Mouse (Mus musculus) liver, embryonic 14.5 days (tissue): Measurements from ENCODE around the gene Ass1.

Experiments used
- CTCF ChIP-seq: IDR thresholded peaks from 2 replicates; pipeline ENCODE4 v1.5.1; 2016; ENCODE audit warnings: antibody characterized with exemption, low read depth, control low read depth
- EP300 ChIP-seq: IDR thresholded peaks from 2 replicates; pipeline ENCODE4 v1.6.1; 2016; ENCODE audit warnings: antibody characterized with exemption, low read depth

GRCm38 (mm10) chr2:31437480-31438245 is 32.3 kb upstream of the Ass1 start:
- no peak for TF ChIP-seq CTCF
- TF ChIP-seq EP300 = no peak
